Mouse (Mus musculus): ENCODE results near the gene Clip1.

Clip1 gene

GRCm38 (mm10) chr5:123670800-123671472 is 13.5 kb downstream of the Clip1 start:
- no peak for DNase-seq (ENCODE audit: low read depth, low spot score)

- DNase-seq (ENCODE audit: low read depth, low spot score), result no peak
These were observed 14.2 kb downstream of the Clip1 start for GRCm38 (mm10) chr5:123669991-123670799.

DNA sequence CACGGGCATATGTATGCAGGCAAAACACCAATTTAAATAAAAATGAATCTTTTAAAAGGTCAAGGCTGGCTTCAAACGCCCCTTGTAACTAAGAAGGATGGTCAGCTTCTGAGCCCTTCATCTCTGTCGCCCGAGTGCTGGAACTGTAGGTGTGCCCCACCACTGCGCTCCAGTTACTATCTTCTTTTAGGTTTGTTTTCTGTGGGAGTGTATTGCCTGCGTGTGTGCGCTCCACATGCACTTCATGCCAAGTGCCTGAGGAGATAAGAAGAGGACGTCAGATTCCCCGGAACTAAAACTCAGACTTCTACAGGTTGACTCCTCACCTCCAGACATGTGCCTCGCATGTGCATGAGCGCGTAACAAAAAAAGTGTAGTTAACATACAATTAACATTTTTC is 16.5 kb downstream of the Clip1 start:
- DNase-seq (ENCODE audit: low read depth, low spot score), result no peak

- DNase-seq (ENCODE audit: low read depth, low spot score), result no peak
These were observed 18.5 kb downstream of the Clip1 start for GRCm38 (mm10) chr5:123665956-123666355.

- no peak for DNase-seq (ENCODE audit: low read depth, low spot score)
These were observed 20.1 kb downstream of the Clip1 start for GRCm38 (mm10) chr5:123664329-123664728.

- no peak for DNase-seq (ENCODE audit: low read depth, low spot score)
These were observed 22.4 kb downstream of the Clip1 start for GRCm38 (mm10) chr5:123662059-123662458.

DNA sequence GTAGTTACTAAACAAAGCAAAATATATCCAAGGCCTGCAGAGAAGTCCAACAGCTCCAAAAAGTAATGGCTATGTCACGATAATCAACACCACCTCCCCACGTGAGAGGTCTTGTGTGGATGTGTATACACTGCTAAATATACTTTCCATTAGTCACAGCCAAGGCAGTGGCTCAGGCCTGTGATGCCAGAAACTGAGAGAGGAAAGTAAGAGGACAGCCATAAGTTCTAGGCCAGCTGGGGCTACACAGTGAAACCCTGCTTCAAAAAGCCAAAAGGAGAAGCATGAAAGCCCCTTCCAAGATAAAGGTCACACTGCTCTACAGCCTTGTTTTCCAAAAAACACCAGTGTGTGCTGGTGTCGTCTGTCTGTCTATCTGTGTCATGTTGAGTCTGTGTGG is 22.8 kb downstream of the Clip1 start:
- DNase-seq (ENCODE audit: low read depth, low spot score), result no peak

GRCm38 (mm10) chr5:123657651-123658050 is 26.8 kb downstream of the Clip1 start:
- DNase-seq (ENCODE audit: low read depth, low spot score), result no peak

DNA sequence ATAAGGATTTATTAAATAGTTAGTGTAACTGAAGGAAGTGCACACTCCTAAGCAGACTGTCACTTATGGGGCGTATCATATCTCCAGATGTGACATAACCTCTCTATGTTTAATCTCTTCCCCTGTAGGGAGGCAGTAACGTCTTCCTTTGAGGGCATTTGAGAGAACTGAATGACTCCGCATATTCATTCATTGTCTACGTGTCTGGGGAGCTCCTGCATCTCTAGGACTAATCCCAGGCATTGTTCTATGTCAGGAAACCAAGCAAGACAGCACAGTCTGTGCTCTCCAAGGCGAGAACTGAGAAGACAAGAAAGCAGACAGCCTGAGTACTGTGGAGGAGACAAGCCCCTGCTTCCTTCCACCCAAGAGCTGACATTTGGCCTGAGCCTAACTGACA is 29.5 kb downstream of the Clip1 start:
- DNase-seq (ENCODE audit: low read depth, low spot score), result no peak

DNA sequence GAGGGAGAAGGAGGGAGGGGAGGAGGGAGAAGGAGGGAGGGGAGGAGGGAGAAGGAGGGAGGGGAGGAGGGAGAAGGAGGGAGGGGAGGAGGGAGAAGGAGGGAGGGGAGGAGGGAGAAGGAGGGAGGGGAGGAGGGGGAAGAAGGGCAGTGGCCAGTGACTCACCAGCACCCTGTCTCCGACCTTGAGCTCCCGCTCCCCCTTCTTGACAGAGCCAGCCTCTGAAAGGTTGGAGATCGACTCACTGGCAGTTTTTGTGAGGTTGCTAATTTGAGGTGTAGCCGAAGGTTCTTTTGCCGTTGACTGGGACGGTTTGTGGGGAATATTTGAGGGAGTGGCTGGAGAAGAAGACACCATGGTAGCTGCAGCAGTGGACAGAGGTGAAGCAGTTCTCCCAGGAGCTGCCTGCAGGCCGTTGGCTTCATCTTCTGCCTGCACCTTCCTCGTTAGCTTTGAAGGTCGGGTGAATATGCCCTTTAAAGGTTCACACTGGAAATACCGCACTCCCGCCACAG is 31.1 kb downstream of the Clip1 start:
- DNase-seq (ENCODE audit: low read depth, low spot score), result no peak

- DNase-seq (ENCODE audit: low read depth, low spot score), result no peak
These were observed 33.6 kb downstream of the Clip1 start for GRCm38 (mm10) chr5:123650825-123651224.

GRCm38 (mm10) chr5:123642401-123642800 is 42.0 kb downstream of the Clip1 start:
- DNase-seq (ENCODE audit: low read depth, low spot score), result peak; percentile 43

- no peak for DNase-seq (ENCODE audit: low read depth, low spot score)
These were observed 43.0 kb downstream of the Clip1 start for GRCm38 (mm10) chr5:123641259-123641900.

GRCm38 (mm10) chr5:123640181-123640580 is 44.2 kb downstream of the Clip1 start:
- no peak for DNase-seq (ENCODE audit: low read depth, low spot score)

DNA sequence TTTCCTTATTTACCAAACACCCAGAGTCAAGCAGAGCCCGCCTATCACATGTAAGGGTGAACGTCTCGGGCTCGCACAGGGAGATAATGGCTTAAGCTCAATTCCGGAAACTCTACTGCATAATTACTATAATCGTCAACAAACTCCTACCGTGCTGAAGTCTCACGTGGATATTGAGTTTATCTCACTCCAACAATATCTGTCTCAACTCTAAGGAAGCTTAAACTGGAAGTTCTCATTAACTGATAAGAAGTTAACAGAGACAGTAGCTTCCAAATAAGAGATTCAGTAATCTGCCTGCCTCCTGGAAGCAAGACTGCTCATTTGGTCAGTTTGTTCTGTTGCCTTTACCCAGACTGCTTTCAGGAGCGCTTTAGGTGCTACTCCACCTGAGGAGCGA is 53.2 kb downstream of the Clip1 start:
- DNase-seq (ENCODE audit: low read depth, low spot score), result no peak

DNA sequence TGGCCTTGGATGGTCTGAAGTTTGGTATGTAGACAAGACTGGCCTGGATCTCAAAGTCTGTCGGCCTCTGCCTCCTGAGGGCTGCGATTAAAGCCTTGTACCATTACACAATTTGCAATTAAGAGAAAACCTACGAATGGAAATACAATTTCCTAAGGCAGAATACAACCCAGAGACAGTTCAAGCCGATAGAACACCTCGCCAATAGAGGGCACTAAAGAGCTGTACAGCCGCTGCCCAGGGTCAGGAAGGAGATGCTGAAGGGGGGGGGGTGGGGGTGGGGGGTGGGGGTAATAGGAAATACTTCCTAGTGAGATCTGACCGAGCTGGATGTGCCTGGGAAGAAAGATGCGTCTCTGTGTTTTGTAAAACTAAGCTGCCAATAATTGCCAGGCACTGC is 57.8 kb downstream of the Clip1 start:
- DNase-seq (ENCODE audit: low read depth, low spot score), result peak; percentile 55

- DNase-seq (ENCODE audit: low read depth, low spot score), result peak; percentile 65
These were observed 62.0 kb downstream of the Clip1 start for GRCm38 (mm10) chr5:123622421-123622820.

- DNase-seq (ENCODE audit: low read depth, low spot score), result peak; percentile 67
These were observed 65.9 kb downstream of the Clip1 start for GRCm38 (mm10) chr5:123618558-123618957.

GRCm38 (mm10) chr5:123614246-123614645 is 70.2 kb downstream of the Clip1 start:
- peak; percentile 39 for DNase-seq (ENCODE audit: low read depth, low spot score)

DNA sequence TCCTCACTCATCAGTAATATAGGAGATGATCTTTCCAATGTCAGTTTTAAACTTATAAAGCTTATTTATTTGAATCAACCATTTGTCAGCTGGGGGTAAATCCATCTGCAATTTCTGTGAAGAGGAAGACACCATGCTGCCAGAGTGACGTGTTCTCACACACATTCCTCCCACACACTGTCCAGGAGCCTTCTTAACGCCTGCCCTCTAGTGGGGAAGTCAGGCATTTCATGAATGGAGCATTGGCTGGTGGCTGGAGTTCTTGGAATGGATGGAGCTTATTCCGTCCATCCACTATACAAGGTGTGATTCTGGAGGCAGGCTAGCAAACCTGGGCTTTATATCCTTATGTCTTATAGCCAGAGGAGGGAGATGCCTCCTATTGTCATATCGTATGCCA is 74.6 kb downstream of the Clip1 start:
- DNase-seq (ENCODE audit: low read depth, low spot score), result peak; percentile 75

DNA sequence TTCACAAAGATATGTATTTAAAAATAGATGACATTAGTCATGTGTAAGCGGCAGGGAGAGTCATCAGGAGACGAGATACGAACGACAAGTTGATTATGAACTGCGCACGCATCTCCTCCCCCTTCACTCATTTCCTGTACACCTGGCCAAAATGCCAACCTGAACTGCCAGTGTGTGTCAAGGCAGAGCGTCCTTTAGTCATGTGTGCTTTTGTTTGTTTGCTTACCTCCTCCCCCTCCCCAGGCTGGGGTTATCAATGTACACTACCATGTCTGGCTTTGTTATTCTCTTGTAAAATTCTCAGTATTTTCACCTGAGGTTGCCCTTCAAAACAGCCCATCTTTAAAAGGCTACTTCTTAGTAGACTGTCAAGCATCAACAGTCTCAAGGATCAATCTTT is 75.0 kb downstream of the Clip1 start:
- DNase-seq (ENCODE audit: low read depth, low spot score), result no peak

GRCm38 (mm10) chr5:123607211-123607669 is 77.2 kb downstream of the Clip1 start:
- no peak for DNase-seq (ENCODE audit: low read depth, low spot score)

All from ES-CJ7 (cell line).